Mouse (Mus musculus) MEL (cell line): ENCODE results near the gene Dgke. TPM values are rescaled to one million over a fixed set of nuclear protein-coding genes. Genes with fewer than 3 reads are reported as not detected.
A peak's percentile ranks its signal among the peaks of the same experiment; 100 is the strongest.
"Not testable (repeated sequence)": the region's sequence is repeated elsewhere in the genome, so short reads cannot be mapped to it uniquely, and the experiment has no call there.

Experiments used
- DNase-seq: peaks from one replicate; pipeline ENCODE4 v3.0.0; 2011; ENCODE audit warnings: low read depth, low spot score
- H3K27ac ChIP-seq: 2 replicates; pipeline ENCODE4 v1.5.1; 2012; ENCODE audit warnings: low read depth, mild to moderate bottlenecking, control low read depth, low read length, moderate library complexity; ENCODE audit not compliant: control insufficient read depth
- H3K27me3 ChIP-seq, 2 experiments: fragments of 150-350 bp in 1 of 2; sonication (generic) in 1 of 2; 2 replicates each; pipeline ENCODE4 v1.6.1; 2012; ENCODE audit warnings: low read length in 2 of 2, mild to moderate bottlenecking in 2 of 2, improper control_type of control experiment in 1 of 2, moderate library complexity in 1 of 2; ENCODE audit not compliant: insufficient read depth in 2 of 2, control insufficient read depth in 1 of 2
- H3K36me3 ChIP-seq, 2 experiments: 2 replicates each; pipeline ENCODE4 v1.6.1; 2012 to 2014; ENCODE audit warnings: low read length in 2 of 2, improper control_type of control experiment in 1 of 2, inconsistent platforms in 1 of 2, mild to moderate bottlenecking in 1 of 2; ENCODE audit not compliant: insufficient read depth in 2 of 2, control insufficient read depth in 1 of 2
- H3K4me1 ChIP-seq, 2 experiments: fragments of 150-350 bp in 1 of 2; sonication (generic) in 1 of 2; 2 replicates each; pipeline ENCODE4 v1.6.1; 2012; ENCODE audit warnings: low read length in 2 of 2, improper control_type of control experiment in 1 of 2, mild to moderate bottlenecking in 1 of 2; ENCODE audit not compliant: insufficient read depth in 2 of 2, control insufficient read depth in 1 of 2
- H3K4me3 ChIP-seq, 2 experiments: fragments of 150-350 bp in 1 of 2; sonication (generic) in 1 of 2; 2 replicates each; pipeline ENCODE4 v1.5.1; 2012; ENCODE audit warnings: low read depth in 2 of 2, low read length in 2 of 2, mild to moderate bottlenecking in 2 of 2, moderate library complexity in 2 of 2, control low read depth in 1 of 2, improper control_type of control experiment in 1 of 2; ENCODE audit not compliant: control insufficient read depth in 1 of 2, insufficient read depth in 1 of 2
- H3K79me2 ChIP-seq: 2 replicates; pipeline ENCODE4 v1.6.1; 2012; ENCODE audit warnings: mild to moderate bottlenecking, low read length, moderate library complexity; ENCODE audit not compliant: control insufficient read depth, poor library complexity, insufficient read depth
- H3K9ac ChIP-seq: 2 replicates; pipeline ENCODE4 v1.6.1; 2012; ENCODE audit warnings: low read depth, mild to moderate bottlenecking, control low read depth, low read length, moderate library complexity; ENCODE audit not compliant: control insufficient read depth, poor library complexity, severe bottlenecking
- H3K9me3 ChIP-seq: fragments of 150-350 bp; sonication (generic); replicated peaks from 2 replicates; pipeline ENCODE4 v1.6.1; 2012; ENCODE audit warnings: mild to moderate bottlenecking, low read length, improper control_type of control experiment, moderate library complexity; ENCODE audit not compliant: insufficient read depth
- CTCF ChIP-seq, 3 experiments: IDR thresholded peaks in 2 of 3; conservative IDR thresholded peaks in 1 of 3; 2 replicates each; pipeline ENCODE4 v1.5.1; 2011 to 2012; ENCODE audit warnings: low read length in 3 of 3, low read depth in 2 of 3, mild to moderate bottlenecking in 2 of 3, improper control_type of control experiment in 1 of 3, inconsistent platforms in 1 of 3, mixed read lengths in 1 of 3, moderate library complexity in 1 of 3; ENCODE audit not compliant: control insufficient read depth in 1 of 3, insufficient read depth in 1 of 3, poor library complexity in 1 of 3, severe bottlenecking in 1 of 3
- EP300 ChIP-seq, 2 experiments: IDR thresholded peaks; 2 replicates each; pipeline ENCODE4 v1.6.1; 2011; ENCODE audit warnings: improper control_type of control experiment in 2 of 2, low read length in 2 of 2, low read depth in 1 of 2, mild to moderate bottlenecking in 1 of 2
- ETS1 ChIP-seq: IDR thresholded peaks from 2 replicates; pipeline ENCODE4 v1.6.1; 2012; ENCODE audit warnings: low read depth, mild to moderate bottlenecking, inconsistent platforms, low read length, improper control_type of control experiment, moderate library complexity
- GABPA ChIP-seq: IDR thresholded peaks from 2 replicates; pipeline ENCODE4 v1.6.1; 2012; ENCODE audit warnings: low read depth, mild to moderate bottlenecking, inconsistent platforms, low read length, improper control_type of control experiment, moderate library complexity
- JUND ChIP-seq: IDR thresholded peaks from 2 replicates; pipeline ENCODE4 v1.6.1; 2011; ENCODE audit warnings: low read depth, mild to moderate bottlenecking, improper control_type of control experiment, low read length
- MAX ChIP-seq: IDR thresholded peaks from 2 replicates; pipeline ENCODE4 v1.6.1; 2011; ENCODE audit warnings: low read length, improper control_type of control experiment
- NRF1 ChIP-seq: IDR thresholded peaks from 2 replicates; pipeline ENCODE4 v1.6.1; 2014; ENCODE audit warnings: low read depth, mild to moderate bottlenecking, inconsistent platforms, low read length, improper control_type of control experiment, moderate library complexity; ENCODE audit not compliant: poor library complexity, insufficient read depth, severe bottlenecking
- POLR2AphosphoS5 ChIP-seq: IDR thresholded peaks from 2 replicates; pipeline ENCODE4 v1.6.1; 2012; ENCODE audit warnings: low read depth, borderline replicate concordance, mild to moderate bottlenecking, inconsistent platforms, low read length, moderate library complexity, mixed read lengths
- RAD21 ChIP-seq: IDR thresholded peaks from 2 replicates; pipeline ENCODE4 v1.6.1; 2011; ENCODE audit warnings: mild to moderate bottlenecking, low read depth, low read length, improper control_type of control experiment
- SIN3A ChIP-seq: IDR thresholded peaks from 2 replicates; pipeline ENCODE4 v1.6.1; 2012; ENCODE audit warnings: low read length, improper control_type of control experiment, inconsistent platforms
- SMC3 ChIP-seq: IDR thresholded peaks from 2 replicates; pipeline ENCODE4 v1.6.1; 2011; ENCODE audit warnings: low read depth, low read length, improper control_type of control experiment
- TBP ChIP-seq: IDR thresholded peaks from 2 replicates; pipeline ENCODE4 v1.8.0; 2011; ENCODE audit warnings: low read depth, low read length, improper control_type of control experiment
- ZC3H11A ChIP-seq: IDR thresholded peaks from 2 replicates; pipeline ENCODE4 v1.6.1; 2012; ENCODE audit warnings: low read depth, mild to moderate bottlenecking, inconsistent platforms, low read length, improper control_type of control experiment
- ZKSCAN1 ChIP-seq: IDR thresholded peaks from 2 replicates; pipeline ENCODE4 v1.6.1; 2012; ENCODE audit warnings: low read depth, mild to moderate bottlenecking, inconsistent platforms, low read length, improper control_type of control experiment, moderate library complexity
- ZNF384 ChIP-seq: IDR thresholded peaks from 2 replicates; pipeline ENCODE4 v1.6.1; 2012; ENCODE audit warnings: low read depth, mild to moderate bottlenecking, inconsistent platforms, low read length, improper control_type of control experiment
- polyA plus RNA-seq, 2 experiments: library from polyadenylated mRNA; stranded (reverse) in 1 of 2; unstranded in 1 of 2; fragments of >175 nt in 1 of 2; fragments of >200 nt in 1 of 2; gene quantifications; 2 replicates each; pipeline versions ENCODE4 v1.2.1 to v1.2.4; 2012; ENCODE audit warnings: low replicate concordance in 2 of 2, low read depth in 1 of 2; ENCODE audit not compliant: insufficient read length in 2 of 2, insufficient read depth in 1 of 2, missing spikeins in 1 of 2
- total RNA-seq: library from RNA; depleted of rRNA; stranded (reverse); fragments of 300-350 nt; gene quantifications from 2 replicates; pipeline ENCODE4 v1.2.3, GENCODE M21; 2012

Gene Dgke
- total and polyA plus RNA-seq, 3 experiments = 5.2 to 6.4 TPM; not detected in 1

GRCm38 (mm10) chr11:89088754-89089153 is 22.1 kb upstream of the Dgke start:
- H3K4me1 ChIP-seq = peaks cover 2 to 8% of the 10 kb centered on the region in 2 experiments; a peak in 3 of 4 replicates
- TF ChIP-seq NRF1 (no peak), ZNF384 (peak; percentile 75), TBP (no peak), POLR2AphosphoS5 (no peak), SMC3 (peak; percentile 44), ETS1 (no peak), EP300 (IDR thresholded peaks at IDR 0.05; ENCODE audit: low read depth in 1 of 2, low read length in 2 of 2) (no peak), RAD21 (peak; percentile 39), CTCF (IDR thresholded peaks at IDR 0.05 in 2 of 3, conservative IDR thresholded peaks at IDR 0.05 in 1 of 3; ENCODE audit: control insufficient read depth in 1 of 3, insufficient read depth in 1 of 3, low read depth in 2 of 3, low read length in 3 of 3, poor library complexity in 1 of 3, severe bottlenecking in 1 of 3) (peak; percentile 49 to 56 (median 55))
- no peak overlapping the region for H3K27ac ChIP-seq
- no peaks in the 10 kb centered on the region for H3K27me3 ChIP-seq
- H3K79me2 ChIP-seq = no peaks in the 10 kb centered on the region
- no peak overlapping the region for H3K9ac ChIP-seq
- no peak overlapping the region for H3K4me3 ChIP-seq
- DNase-seq = peak; percentile 78
- 0 out of 4 replicates have a peak, but pooled peaks cover 0 to 2% of the 10 kb centered on the region in 2 experiments for H3K36me3 ChIP-seq
- H3K9me3 ChIP-seq = no peaks in the 10 kb centered on the region

- DNase-seq = no peak
- no peak overlapping the region for H3K4me3 ChIP-seq
These were observed 19.7 kb upstream of the Dgke start for GRCm38 (mm10) chr11:89086208-89086809.

GRCm38 (mm10) chr11:89084601-89085000 is 18.0 kb upstream of the Dgke start:
- H3K9ac ChIP-seq = no peak overlapping the region
- H3K9me3 ChIP-seq = no peaks in the 10 kb centered on the region
- H3K27ac ChIP-seq = no peak overlapping the region
- no peak overlapping the region for H3K4me3 ChIP-seq
- H3K4me1 ChIP-seq = no peaks in the 10 kb centered on the region
- no peaks in the 10 kb centered on the region for H3K36me3 ChIP-seq
- H3K79me2 ChIP-seq = no peaks in the 10 kb centered on the region
- TF ChIP-seq RAD21 (peak; percentile 79), SIN3A (peak; percentile 47; the same call in 1 of the 2 replicates), SMC3 (peak; percentile 71), TBP (no peak), MAX (no peak), ZC3H11A (peak; percentile 63; the same call in 1 of the 2 replicates), JUND (no peak), CTCF (IDR thresholded peaks at IDR 0.05 in 2 of 3, conservative IDR thresholded peaks at IDR 0.05 in 1 of 3; ENCODE audit: control insufficient read depth in 1 of 3, insufficient read depth in 1 of 3, low read depth in 2 of 3, low read length in 3 of 3, poor library complexity in 1 of 3, severe bottlenecking in 1 of 3) (peak; percentile 63 to 96 (median 80))
- no peaks in the 10 kb centered on the region for H3K27me3 ChIP-seq
- DNase-seq = peak; percentile 87

More at GRCm38 (mm10) chr11:89086208-89086809, 19.7 kb upstream of the Dgke start:
- H3K79me2 ChIP-seq = no peaks in the 10 kb centered on the region
- H3K36me3 ChIP-seq = no peaks in the 10 kb centered on the region
- no peaks in the 10 kb centered on the region for H3K27me3 ChIP-seq
- H3K27ac ChIP-seq = no peak overlapping the region
- H3K9ac ChIP-seq = no peak overlapping the region
- no peaks in the 10 kb centered on the region for H3K4me1 ChIP-seq
- H3K9me3 ChIP-seq = no peaks in the 10 kb centered on the region
- no peak for TF ChIP-seq GABPA
- no peak for TF ChIP-seq ZKSCAN1

- DNase-seq, H3K79me2 ChIP-seq, H3K4me1 ChIP-seq, H3K9me3 ChIP-seq, H3K9ac ChIP-seq, H3K27me3 ChIP-seq, H3K27ac ChIP-seq, H3K4me3 ChIP-seq, H3K36me3 ChIP-seq: not testable (repeated sequence)
These were observed 16.0 kb upstream of the Dgke start for GRCm38 (mm10) chr11:89082691-89083090.
